Mouse (Mus musculus): Measurements from ENCODE around the gene Rtl6. TPM values are rescaled to one million over a fixed set of nuclear protein-coding genes. Genes with fewer than 3 reads are reported as not detected.

The Rtl6 gene
- polyA plus RNA-seq (2012; rRNA removed): 21.6 and 22.6 TPM in 2 replicates

GRCm38 (mm10) chr15:84557189-84557921, at the start of gene Rtl6:
Gene Rtl6 (minus strand): TSS chr15:84557823.
- Histone ChIP-seq H3K27me3 (ENCODE audit: control insufficient read depth, insufficient read depth, low read length) (no peaks in the 10 kb centered on the region), H3K27ac (ENCODE audit: insufficient read depth, low read length) (peak within 1 kb of the TSS; percentile 14; the same call in 1 of the 2 replicates), H3K4me3 (replicated peaks; ENCODE audit: insufficient read depth, low read depth, low read length) (peak within 1 kb of the TSS; percentile 49), H3K4me1 (ENCODE audit: control insufficient read depth, insufficient read depth, low read length) (no peaks in the 10 kb centered on the region; the same call in 1 of the 2 replicates)
- 8% methylated on average over 59 of the region's 59 CpGs for WGBS
- DNase-seq: peak; percentile 91 to 95
- TF ChIP-seq CTCF (IDR thresholded peaks at IDR 0.05; ENCODE audit: borderline replicate concordance, insufficient read depth, low read depth, low read length) (no peak), POLR2A (IDR thresholded peaks at IDR 0.05; ENCODE audit: borderline replicate concordance, insufficient read depth, low read length) (0 out of 2 replicates have a peak, but pooled peaks have one; percentile 20)

- Histone ChIP-seq H3K27ac (ENCODE audit: insufficient read depth, low read length) (no peak overlapping the region), H3K4me1 (ENCODE audit: control insufficient read depth, insufficient read depth, low read length) (no peaks in the 10 kb centered on the region), H3K4me3 (replicated peaks; ENCODE audit: insufficient read depth, low read depth, low read length) (no peak overlapping the region), H3K27me3 (ENCODE audit: control insufficient read depth, insufficient read depth, low read length) (no peaks in the 10 kb centered on the region)
- no peak for TF ChIP-seq CTCF (IDR thresholded peaks at IDR 0.05; ENCODE audit: borderline replicate concordance, insufficient read depth, low read depth, low read length)
- TF ChIP-seq POLR2A (IDR thresholded peaks at IDR 0.05; ENCODE audit: borderline replicate concordance, insufficient read depth, low read length): no peak
- WGBS: 91% methylated on average over 8 of the region's 8 CpGs
- DNase-seq: no peak
Observed at GRCm38 (mm10) chr15:84603267-84603963, 45.8 kb upstream of the Rtl6 start.

GRCm38 (mm10) chr15:84600977-84601595, 43.5 kb upstream of the Rtl6 start:
- no peak overlapping the region for H3K4me3 ChIP-seq (replicated peaks; ENCODE audit: insufficient read depth, low read depth, low read length)
- TF ChIP-seq CTCF (IDR thresholded peaks at IDR 0.05; ENCODE audit: borderline replicate concordance, insufficient read depth, low read depth, low read length) (no peak), POLR2A (IDR thresholded peaks at IDR 0.05; ENCODE audit: borderline replicate concordance, insufficient read depth, low read length) (no peak)
- H3K4me1 ChIP-seq (ENCODE audit: control insufficient read depth, insufficient read depth, low read length): no peaks in the 10 kb centered on the region
- H3K27ac ChIP-seq (ENCODE audit: insufficient read depth, low read length): no peak overlapping the region
- 71% methylated on average over 9 of the region's 9 CpGs for WGBS
- no peak for DNase-seq
- no peaks in the 10 kb centered on the region for H3K27me3 ChIP-seq (ENCODE audit: control insufficient read depth, insufficient read depth, low read length)

- DNase-seq: no peak
- no peak for TF ChIP-seq CTCF (IDR thresholded peaks at IDR 0.05; ENCODE audit: borderline replicate concordance, insufficient read depth, low read depth, low read length)
- TF ChIP-seq POLR2A (IDR thresholded peaks at IDR 0.05; ENCODE audit: borderline replicate concordance, insufficient read depth, low read length): no peak
- 98% methylated on average over 2 of the region's 2 CpGs for WGBS
- Histone ChIP-seq H3K4me1 (ENCODE audit: control insufficient read depth, insufficient read depth, low read length) (no peaks in the 10 kb centered on the region), H3K27me3 (ENCODE audit: control insufficient read depth, insufficient read depth, low read length) (no peaks in the 10 kb centered on the region), H3K27ac (ENCODE audit: insufficient read depth, low read length) (no peak overlapping the region), H3K4me3 (replicated peaks; ENCODE audit: insufficient read depth, low read depth, low read length) (no peak overlapping the region)
Observed at GRCm38 (mm10) chr15:84598911-84599310, 41.3 kb upstream of the Rtl6 start.

GRCm38 (mm10) chr15:84597816-84598215, 40.2 kb upstream of the Rtl6 start:
- Histone ChIP-seq H3K27me3 (ENCODE audit: control insufficient read depth, insufficient read depth, low read length) (no peaks in the 10 kb centered on the region), H3K27ac (ENCODE audit: insufficient read depth, low read length) (no peak overlapping the region), H3K4me3 (replicated peaks; ENCODE audit: insufficient read depth, low read depth, low read length) (no peak overlapping the region), H3K4me1 (ENCODE audit: control insufficient read depth, insufficient read depth, low read length) (no peaks in the 10 kb centered on the region)
- TF ChIP-seq CTCF (IDR thresholded peaks at IDR 0.05; ENCODE audit: borderline replicate concordance, insufficient read depth, low read depth, low read length): no peak
- no peak for TF ChIP-seq POLR2A (IDR thresholded peaks at IDR 0.05; ENCODE audit: borderline replicate concordance, insufficient read depth, low read length)
- 55% methylated on average over 1 of the region's 1 CpGs for WGBS
- no peak for DNase-seq

- Histone ChIP-seq H3K4me3 (replicated peaks; ENCODE audit: insufficient read depth, low read depth, low read length) (no peak overlapping the region), H3K27ac (ENCODE audit: insufficient read depth, low read length) (no peak overlapping the region), H3K4me1 (ENCODE audit: control insufficient read depth, insufficient read depth, low read length) (no peaks in the 10 kb centered on the region), H3K27me3 (ENCODE audit: control insufficient read depth, insufficient read depth, low read length) (no peaks in the 10 kb centered on the region)
- no peak for DNase-seq
- TF ChIP-seq POLR2A (IDR thresholded peaks at IDR 0.05; ENCODE audit: borderline replicate concordance, insufficient read depth, low read length): no peak
- TF ChIP-seq CTCF (IDR thresholded peaks at IDR 0.05; ENCODE audit: borderline replicate concordance, insufficient read depth, low read depth, low read length): no peak
Observed at GRCm38 (mm10) chr15:84597021-84597420, 39.4 kb upstream of the Rtl6 start.

- H3K27ac ChIP-seq (ENCODE audit: insufficient read depth, low read length): no peak overlapping the region
- WGBS: 58% methylated on average over 9 of the region's 9 CpGs
- no peaks in the 10 kb centered on the region for H3K27me3 ChIP-seq (ENCODE audit: control insufficient read depth, insufficient read depth, low read length)
- no peaks in the 10 kb centered on the region for H3K4me1 ChIP-seq (ENCODE audit: control insufficient read depth, insufficient read depth, low read length)
- DNase-seq: no peak
- no peak overlapping the region for H3K4me3 ChIP-seq (replicated peaks; ENCODE audit: insufficient read depth, low read depth, low read length)
- no peak for TF ChIP-seq CTCF (IDR thresholded peaks at IDR 0.05; ENCODE audit: borderline replicate concordance, insufficient read depth, low read depth, low read length)
- no peak for TF ChIP-seq POLR2A (IDR thresholded peaks at IDR 0.05; ENCODE audit: borderline replicate concordance, insufficient read depth, low read length)
Observed at GRCm38 (mm10) chr15:84595241-84595945, 37.8 kb upstream of the Rtl6 start.
